Mouse (Mus musculus): ENCODE measurements around the gene Mthfd1l. TPM values are rescaled to one million over a fixed set of nuclear protein-coding genes. Genes with fewer than 3 reads are reported as not detected.

Gene Mthfd1l
- polyA plus RNA-seq, 1 experiment from 2014 or later, result 12.3 TPM

- Histone ChIP-seq H3K4me2 (replicated peaks) (no peak overlapping the region), H3K36me3 (peaks cover 19% of the 10 kb centered on the region), H3K4me3 (no peak overlapping the region), H3K9me3 (no peaks in the 10 kb centered on the region), H3K4me1 (peaks cover 4% of the 10 kb centered on the region; the same call in 1 of the 2 replicates), H3K27ac (no peak overlapping the region), H3K27me3 (no peaks in the 10 kb centered on the region), H3K9ac (no peak overlapping the region)
- WGBS, result 89% methylated on average over 17 of the region's 17 CpGs
- no peak for ATAC-seq (ENCODE audit: insufficient number of reproducible peaks, insufficient read depth, low FRiP score, low TSS enrichment)
These were observed 26.0 kb upstream of the Mthfd1l start for GRCm38 (mm10) chr10:3946871-3947270.

GRCm38 (mm10) chr10:3947346-3947745 is 25.6 kb upstream of the Mthfd1l start:
- H3K4me2 ChIP-seq (replicated peaks), result no peak overlapping the region
- H3K36me3 ChIP-seq, result peaks cover 19% of the 10 kb centered on the region
- 93% methylated on average over 7 of the region's 7 CpGs for WGBS
- H3K4me1 ChIP-seq, result 0 out of 2 replicates have a peak, but pooled peaks cover 2% of the 10 kb centered on the region
- no peak for ATAC-seq (ENCODE audit: insufficient number of reproducible peaks, insufficient read depth, low FRiP score, low TSS enrichment)
- no peak overlapping the region for H3K9ac ChIP-seq
- no peaks in the 10 kb centered on the region for H3K27me3 ChIP-seq
- H3K4me3 ChIP-seq, result no peak overlapping the region
- no peaks in the 10 kb centered on the region for H3K9me3 ChIP-seq
- no peak overlapping the region for H3K27ac ChIP-seq

GRCm38 (mm10) chr10:3949306-3949705 is 23.6 kb upstream of the Mthfd1l start:
- Histone ChIP-seq H3K9me3 (no peaks in the 10 kb centered on the region), H3K4me1 (no peaks in the 10 kb centered on the region), H3K27me3 (no peaks in the 10 kb centered on the region), H3K36me3 (peaks cover 19% of the 10 kb centered on the region), H3K4me3 (no peak overlapping the region), H3K9ac (no peak overlapping the region), H3K27ac (no peak overlapping the region), H3K4me2 (replicated peaks) (no peak overlapping the region)
- WGBS, result 88% methylated on average over 6 of the region's 6 CpGs
- ATAC-seq (ENCODE audit: insufficient number of reproducible peaks, insufficient read depth, low FRiP score, low TSS enrichment), result no peak

GRCm38 (mm10) chr10:3956471-3956870 is 16.4 kb upstream of the Mthfd1l start:
- Histone ChIP-seq H3K27ac (no peak overlapping the region), H3K9me3 (no peaks in the 10 kb centered on the region), H3K36me3 (peaks cover 25% of the 10 kb centered on the region), H3K27me3 (no peaks in the 10 kb centered on the region), H3K4me1 (no peaks in the 10 kb centered on the region), H3K4me3 (no peak overlapping the region), H3K9ac (no peak overlapping the region), H3K4me2 (replicated peaks) (no peak overlapping the region)
- ATAC-seq (ENCODE audit: insufficient number of reproducible peaks, insufficient read depth, low FRiP score, low TSS enrichment), result no peak
- 92% methylated on average over 22 of the region's 22 CpGs for WGBS

GRCm38 (mm10) chr10:3958591-3958990 is 14.3 kb upstream of the Mthfd1l start:
- H3K9me3 ChIP-seq, result no peaks in the 10 kb centered on the region
- H3K27me3 ChIP-seq, result no peaks in the 10 kb centered on the region
- H3K4me1 ChIP-seq, result no peaks in the 10 kb centered on the region
- 78% methylated on average over 5 of the region's 5 CpGs for WGBS
- peaks cover 29% of the 10 kb centered on the region for H3K36me3 ChIP-seq
- no peak overlapping the region for H3K27ac ChIP-seq
- H3K4me3 ChIP-seq, result no peak overlapping the region
- no peak for ATAC-seq (ENCODE audit: insufficient number of reproducible peaks, insufficient read depth, low FRiP score, low TSS enrichment)
- no peak overlapping the region for H3K9ac ChIP-seq
- H3K4me2 ChIP-seq (replicated peaks), result no peak overlapping the region

- Histone ChIP-seq H3K27ac (no peak overlapping the region), H3K9ac (no peak overlapping the region), H3K4me1 (no peaks in the 10 kb centered on the region), H3K4me3 (no peak overlapping the region), H3K4me2 (replicated peaks) (no peak overlapping the region), H3K9me3 (no peaks in the 10 kb centered on the region), H3K36me3 (peaks cover 6% of the 10 kb centered on the region; the same call in 1 of the 2 replicates), H3K27me3 (no peaks in the 10 kb centered on the region)
- no peak for ATAC-seq (ENCODE audit: insufficient number of reproducible peaks, insufficient read depth, low FRiP score, low TSS enrichment)
- 42% methylated on average over 3 of the region's 3 CpGs for WGBS
These were observed 3.9 kb upstream of the Mthfd1l start for GRCm38 (mm10) chr10:3969026-3969425.

GRCm38 (mm10) chr10:3972237-3972636 is 681 bp upstream of the Mthfd1l start:
- peaks cover 12% of the 10 kb centered on the region; the same call in 1 of the 2 replicates for H3K4me1 ChIP-seq
- peak overlapping the region; percentile 90; the same call in 1 of the 2 replicates for H3K4me2 ChIP-seq (replicated peaks)
- H3K27ac ChIP-seq, result no peak overlapping the region
- H3K4me3 ChIP-seq, result no peak overlapping the region
- no peak for ATAC-seq (ENCODE audit: insufficient number of reproducible peaks, insufficient read depth, low FRiP score, low TSS enrichment)
- H3K36me3 ChIP-seq, result no peaks in the 10 kb centered on the region
- no peaks in the 10 kb centered on the region for H3K27me3 ChIP-seq
- WGBS, result 85% methylated on average over 9 of the region's 9 CpGs
- H3K9me3 ChIP-seq, result no peaks in the 10 kb centered on the region
- no peak overlapping the region for H3K9ac ChIP-seq

GRCm38 (mm10) chr10:3973589-3974070 is 712 bp downstream of the Mthfd1l start:
- H3K27me3 ChIP-seq, result no peaks in the 10 kb centered on the region
- peak; percentile 87 for ATAC-seq (ENCODE audit: insufficient number of reproducible peaks, insufficient read depth, low FRiP score, low TSS enrichment)
- H3K36me3 ChIP-seq, result no peaks in the 10 kb centered on the region
- no peaks in the 10 kb centered on the region for H3K9me3 ChIP-seq
- peak overlapping the region; percentile 90 for H3K4me2 ChIP-seq (replicated peaks)
- peak overlapping the region; percentile 78 for H3K9ac ChIP-seq
- peaks cover 12% of the 10 kb centered on the region; the same call in 1 of the 2 replicates for H3K4me1 ChIP-seq
- under 1% methylated on average over 34 of the region's 39 CpGs for WGBS
- peak overlapping the region; percentile 84 for H3K27ac ChIP-seq
- peak overlapping the region; percentile 66 for H3K4me3 ChIP-seq

GRCm38 (mm10) chr10:3974380-3974779 is 1.5 kb downstream of the Mthfd1l start:
- Histone ChIP-seq H3K4me2 (replicated peaks) (peak overlapping the region; percentile 90), H3K27ac (no peak overlapping the region), H3K4me3 (no peak overlapping the region; the same call in 1 of the 2 replicates), H3K9me3 (no peaks in the 10 kb centered on the region), H3K9ac (no peak overlapping the region), H3K27me3 (no peaks in the 10 kb centered on the region), H3K4me1 (peaks cover 12% of the 10 kb centered on the region; the same call in 1 of the 2 replicates), H3K36me3 (peaks cover 5% of the 10 kb centered on the region; the same call in 1 of the 2 replicates)
- WGBS, result 71% methylated on average over 3 of the region's 3 CpGs
- ATAC-seq (ENCODE audit: insufficient number of reproducible peaks, insufficient read depth, low FRiP score, low TSS enrichment), result no peak

GRCm38 (mm10) chr10:3975898-3976622 is 3.1 kb downstream of the Mthfd1l start:
- WGBS, result 75% methylated on average over 6 of the region's 6 CpGs
- no peak for ATAC-seq (ENCODE audit: insufficient number of reproducible peaks, insufficient read depth, low FRiP score, low TSS enrichment)
- no peaks in the 10 kb centered on the region for H3K27me3 ChIP-seq
- H3K4me2 ChIP-seq (replicated peaks), result no peak overlapping the region
- H3K9ac ChIP-seq, result no peak overlapping the region
- no peak overlapping the region for H3K4me3 ChIP-seq
- 0 out of 2 replicates have a peak overlapping the region, but pooled peaks have one; percentile 6 for H3K27ac ChIP-seq
- peaks cover 12% of the 10 kb centered on the region; the same call in 1 of the 2 replicates for H3K4me1 ChIP-seq
- peaks cover 13% of the 10 kb centered on the region; the same call in 1 of the 2 replicates for H3K36me3 ChIP-seq
- H3K9me3 ChIP-seq, result no peaks in the 10 kb centered on the region

- Histone ChIP-seq H3K4me2 (replicated peaks) (no peak overlapping the region), H3K4me3 (no peak overlapping the region), H3K27me3 (no peaks in the 10 kb centered on the region), H3K9ac (no peak overlapping the region), H3K36me3 (peaks cover 17% of the 10 kb centered on the region; the same call in 1 of the 2 replicates), H3K27ac (no peak overlapping the region), H3K9me3 (no peaks in the 10 kb centered on the region), H3K4me1 (peaks cover 12% of the 10 kb centered on the region; the same call in 1 of the 2 replicates)
- no peak for ATAC-seq (ENCODE audit: insufficient number of reproducible peaks, insufficient read depth, low FRiP score, low TSS enrichment)
- WGBS, result 66% methylated on average over 4 of the region's 4 CpGs
These were observed 3.7 kb downstream of the Mthfd1l start for GRCm38 (mm10) chr10:3976623-3977010.

- H3K27ac ChIP-seq, result no peak overlapping the region
- H3K9ac ChIP-seq, result no peak overlapping the region
- H3K27me3 ChIP-seq, result no peaks in the 10 kb centered on the region
- no peaks in the 10 kb centered on the region for H3K9me3 ChIP-seq
- no peak overlapping the region for H3K4me3 ChIP-seq
- 69% methylated on average over 3 of the region's 3 CpGs for WGBS
- H3K4me2 ChIP-seq (replicated peaks), result no peak overlapping the region
- peaks cover 12% of the 10 kb centered on the region; the same call in 1 of the 2 replicates for H3K4me1 ChIP-seq
- H3K36me3 ChIP-seq, result peaks cover 17% of the 10 kb centered on the region; the same call in 1 of the 2 replicates
- no peak for ATAC-seq (ENCODE audit: insufficient number of reproducible peaks, insufficient read depth, low FRiP score, low TSS enrichment)
These were observed 5.4 kb downstream of the Mthfd1l start for GRCm38 (mm10) chr10:3978326-3978725.

Data from embryonic facial prominence, embryonic 12.5 days (tissue).